Mouse (Mus musculus): ENCODE data around the gene Styk1.

DNA sequence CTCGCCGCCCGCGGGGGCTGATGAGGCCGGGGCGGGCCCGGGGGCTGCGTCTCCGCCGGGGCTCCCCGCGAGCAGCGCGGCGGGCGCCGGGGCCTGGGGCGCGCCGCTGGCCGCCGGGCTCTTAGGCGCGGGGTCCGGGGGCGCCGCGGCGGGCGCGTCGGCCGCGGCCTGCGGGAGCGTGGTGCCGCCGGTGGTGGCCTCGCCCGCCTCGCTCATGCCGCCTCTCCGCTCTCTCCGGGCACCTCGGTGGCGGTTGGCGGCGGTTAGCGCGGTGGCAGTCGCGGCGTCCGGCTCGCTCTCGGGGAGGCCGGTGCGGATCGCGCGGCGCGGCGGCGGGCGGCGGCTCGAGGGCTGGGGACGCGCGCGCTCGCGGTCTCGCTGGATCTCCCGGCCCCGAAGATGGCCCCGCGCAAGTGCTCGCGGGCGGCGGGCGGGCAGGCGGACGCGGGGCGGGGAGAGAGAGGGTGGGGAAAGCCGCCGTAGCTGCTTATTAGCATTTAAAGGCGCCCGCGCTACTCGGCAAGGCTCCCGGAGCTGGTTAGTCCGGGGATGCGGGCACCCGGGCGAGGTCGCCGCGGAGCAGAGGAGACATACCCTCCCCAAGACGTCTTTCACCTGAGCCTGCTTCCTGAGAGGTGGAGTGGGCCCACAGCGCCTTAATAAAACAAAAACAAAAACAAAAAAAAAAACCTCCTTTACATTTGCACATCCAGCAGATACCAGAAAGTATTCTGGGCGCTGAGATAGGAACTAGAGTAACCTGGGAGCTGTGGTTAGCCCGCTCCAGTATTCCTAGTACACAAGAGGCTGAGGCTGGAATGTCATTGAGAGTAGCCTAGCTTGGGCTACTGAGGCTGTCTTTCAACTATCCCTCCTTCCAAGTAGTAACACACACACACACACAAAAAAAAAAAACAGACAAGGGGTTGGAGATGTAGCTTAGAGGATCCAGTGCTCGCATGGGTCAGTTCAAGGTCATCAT is 34.9 kb upstream of the Styk1 start, which contains the start of gene Ybx3:
- TF ChIP-seq CTCF (conservative IDR thresholded peaks at IDR 0.05; ENCODE audit: low read length), result no peak
- TF ChIP-seq NANOG (IDR thresholded peaks at IDR 0.05; ENCODE audit: borderline replicate concordance, low read length), result no peak
